Mouse (Mus musculus): ENCODE data around the gene Thsd4. TPM values are rescaled to one million over a fixed set of nuclear protein-coding genes. Genes with fewer than 3 reads are reported as not detected.

Gene Thsd4
- polyA plus RNA-seq, 1 experiment from 2014 or later, result 4.3 TPM

DNA sequence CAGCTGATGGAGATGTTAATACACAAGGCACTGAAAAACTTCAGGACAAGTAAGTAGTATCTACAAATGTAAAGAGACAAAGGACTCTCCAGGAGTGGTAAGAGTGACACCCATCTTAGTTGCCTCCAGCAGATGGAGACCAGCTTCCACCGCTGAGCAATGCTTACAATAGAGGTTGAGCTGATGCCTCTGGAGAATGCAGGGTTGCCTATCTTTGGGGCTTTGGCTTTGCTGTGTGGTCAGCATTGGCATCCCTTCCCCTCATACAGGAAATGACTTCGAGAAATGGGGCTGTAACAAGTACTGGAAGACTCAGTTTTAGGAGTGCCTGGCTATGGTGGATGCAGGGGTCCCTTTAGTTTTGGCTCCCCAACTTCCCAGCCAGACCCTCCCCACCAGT is 495.1 kb downstream of the Thsd4 start:
- no peak for ATAC-seq
- Histone ChIP-seq H3K27me3 (ENCODE audit: control insufficient read depth, insufficient read depth, low read depth, low read length) (no peaks in the 10 kb centered on the region), H3K36me3 (ENCODE audit: control insufficient read depth, insufficient read depth, low read length) (no peaks in the 10 kb centered on the region), H3K9ac (ENCODE audit: low read depth, low read length) (no peak overlapping the region), H3K27ac (ENCODE audit: low read length) (no peak overlapping the region), H3K4me3 (ENCODE audit: low read depth, low read length) (no peak overlapping the region), H3K4me1 (ENCODE audit: control insufficient read depth, insufficient read depth, low read length) (peaks cover 2% of the 10 kb centered on the region; the same call in 1 of the 2 replicates), H3K9me3 (replicated peaks; ENCODE audit: control insufficient read depth, low read length, poor library complexity, severe bottlenecking) (no peaks in the 10 kb centered on the region), H3K4me2 (ENCODE audit: low read length) (no peak overlapping the region)
- 92% methylated on average over 2 of the region's 2 CpGs for WGBS

DNA sequence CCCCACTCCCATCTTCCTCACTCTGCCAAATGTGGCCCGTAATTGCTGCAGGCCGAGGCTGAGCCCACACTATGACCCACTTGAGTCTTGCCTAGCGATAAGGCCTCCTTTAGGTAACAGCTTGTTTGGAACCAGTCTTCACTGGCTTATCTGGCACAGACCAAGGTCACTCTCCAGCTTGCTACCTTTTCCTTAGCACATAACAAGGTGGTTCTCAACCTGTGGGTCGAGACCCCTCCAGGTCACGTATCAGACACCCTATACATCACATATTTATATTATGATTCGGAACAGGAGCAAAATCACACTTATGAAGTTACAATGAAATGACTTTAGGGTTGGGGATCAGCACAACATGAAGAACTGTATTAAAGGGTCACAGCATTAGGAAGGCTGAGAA is 495.9 kb downstream of the Thsd4 start:
- Histone ChIP-seq H3K4me2 (ENCODE audit: low read length) (no peak overlapping the region), H3K36me3 (ENCODE audit: control insufficient read depth, insufficient read depth, low read length) (no peaks in the 10 kb centered on the region), H3K9me3 (replicated peaks; ENCODE audit: control insufficient read depth, low read length, poor library complexity, severe bottlenecking) (no peaks in the 10 kb centered on the region), H3K4me1 (ENCODE audit: control insufficient read depth, insufficient read depth, low read length) (peaks cover 2% of the 10 kb centered on the region; the same call in 1 of the 2 replicates), H3K27ac (ENCODE audit: low read length) (no peak overlapping the region), H3K9ac (ENCODE audit: low read depth, low read length) (no peak overlapping the region), H3K27me3 (ENCODE audit: control insufficient read depth, insufficient read depth, low read depth, low read length) (no peaks in the 10 kb centered on the region), H3K4me3 (ENCODE audit: low read depth, low read length) (no peak overlapping the region)
- WGBS, result 88% methylated on average over 6 of the region's 6 CpGs
- ATAC-seq, result no peak

DNA sequence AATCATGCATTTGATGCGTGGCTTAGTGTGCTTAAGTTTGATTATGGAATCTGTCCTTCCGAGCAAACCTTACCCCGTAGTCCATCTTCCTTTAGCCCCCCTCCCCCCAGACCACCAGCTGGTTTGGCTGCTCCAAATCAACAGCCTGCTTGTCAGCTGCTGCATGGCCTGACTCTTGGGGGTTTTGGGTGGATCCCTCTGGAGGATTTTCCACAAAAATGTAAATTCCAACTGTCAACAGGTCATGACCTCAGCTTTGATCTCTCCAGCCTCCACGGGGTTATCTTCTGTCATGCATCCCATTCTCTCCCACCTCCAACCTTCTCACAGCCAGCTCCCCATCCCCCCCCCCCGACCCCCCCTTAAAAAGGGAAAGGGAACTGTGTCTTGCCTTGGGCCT is 496.9 kb downstream of the Thsd4 start:
- Histone ChIP-seq H3K4me1 (ENCODE audit: control insufficient read depth, insufficient read depth, low read length) (peaks cover 2% of the 10 kb centered on the region; the same call in 1 of the 2 replicates), H3K27ac (ENCODE audit: low read length) (no peak overlapping the region), H3K4me2 (ENCODE audit: low read length) (no peak overlapping the region), H3K27me3 (ENCODE audit: control insufficient read depth, insufficient read depth, low read depth, low read length) (no peaks in the 10 kb centered on the region), H3K4me3 (ENCODE audit: low read depth, low read length) (no peak overlapping the region), H3K9me3 (replicated peaks; ENCODE audit: control insufficient read depth, low read length, poor library complexity, severe bottlenecking) (no peaks in the 10 kb centered on the region), H3K36me3 (ENCODE audit: control insufficient read depth, insufficient read depth, low read length) (no peaks in the 10 kb centered on the region), H3K9ac (ENCODE audit: low read depth, low read length) (no peak overlapping the region)
- no peak for ATAC-seq
- WGBS, result 12% methylated on average over 5 of the region's 5 CpGs

DNA sequence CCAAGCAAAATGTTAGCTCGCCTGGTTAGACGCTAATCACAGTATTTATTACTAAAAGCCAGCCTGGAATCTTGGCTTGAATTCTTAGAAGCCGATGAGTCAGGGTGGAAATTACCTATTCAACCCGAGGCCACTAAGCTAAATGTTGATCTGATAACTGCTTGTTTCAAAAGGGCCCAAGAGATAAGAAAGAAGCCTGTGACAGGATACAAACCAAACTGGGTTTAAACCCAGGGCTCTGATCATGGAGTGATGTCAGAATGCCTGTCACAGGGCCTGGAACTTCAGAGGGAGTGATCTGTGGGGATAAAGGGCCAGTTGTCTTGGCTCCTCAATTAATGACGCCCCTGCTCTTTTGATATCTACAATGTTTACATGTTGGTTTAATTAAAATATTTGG is 497.3 kb downstream of the Thsd4 start:
- H3K27me3 ChIP-seq (ENCODE audit: control insufficient read depth, insufficient read depth, low read depth, low read length), result no peaks in the 10 kb centered on the region
- no peak overlapping the region for H3K9ac ChIP-seq (ENCODE audit: low read depth, low read length)
- peaks cover 2% of the 10 kb centered on the region; the same call in 1 of the 2 replicates for H3K4me1 ChIP-seq (ENCODE audit: control insufficient read depth, insufficient read depth, low read length)
- 12% methylated on average over 5 of the region's 5 CpGs for WGBS
- no peak overlapping the region for H3K4me3 ChIP-seq (ENCODE audit: low read depth, low read length)
- H3K9me3 ChIP-seq (replicated peaks; ENCODE audit: control insufficient read depth, low read length, poor library complexity, severe bottlenecking), result no peaks in the 10 kb centered on the region
- H3K36me3 ChIP-seq (ENCODE audit: control insufficient read depth, insufficient read depth, low read length), result no peaks in the 10 kb centered on the region
- H3K27ac ChIP-seq (ENCODE audit: low read length), result no peak overlapping the region
- ATAC-seq, result no peak
- no peak overlapping the region for H3K4me2 ChIP-seq (ENCODE audit: low read length)

DNA sequence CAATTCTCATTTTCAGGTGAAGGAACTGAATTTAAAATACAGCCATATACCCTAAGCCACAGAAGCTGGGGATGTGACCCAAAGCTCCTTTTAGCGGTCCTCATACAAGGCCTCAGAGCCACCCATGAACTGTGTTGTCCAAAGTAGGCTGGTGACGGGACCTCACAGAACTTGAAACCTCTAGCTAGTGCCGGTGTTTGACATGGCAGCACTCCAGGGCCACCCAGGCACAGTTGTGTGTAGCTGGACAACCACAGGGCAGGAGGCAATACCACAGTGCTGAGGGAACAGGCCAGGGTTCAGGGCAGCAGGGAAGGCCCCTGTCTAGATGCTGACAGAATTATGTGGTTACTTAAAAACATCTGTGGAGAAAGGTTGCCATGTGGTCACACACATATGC is 499.5 kb downstream of the Thsd4 start:
- H3K4me2 ChIP-seq (ENCODE audit: low read length), result no peak overlapping the region
- H3K4me3 ChIP-seq (ENCODE audit: low read depth, low read length), result no peak overlapping the region
- H3K27ac ChIP-seq (ENCODE audit: low read length), result no peak overlapping the region
- no peak overlapping the region for H3K9ac ChIP-seq (ENCODE audit: low read depth, low read length)
- H3K9me3 ChIP-seq (replicated peaks; ENCODE audit: control insufficient read depth, low read length, poor library complexity, severe bottlenecking), result no peaks in the 10 kb centered on the region
- no peaks in the 10 kb centered on the region for H3K36me3 ChIP-seq (ENCODE audit: control insufficient read depth, insufficient read depth, low read length)
- ATAC-seq, result no peak
- H3K4me1 ChIP-seq (ENCODE audit: control insufficient read depth, insufficient read depth, low read length), result peaks cover 2% of the 10 kb centered on the region; the same call in 1 of the 2 replicates
- no peaks in the 10 kb centered on the region for H3K27me3 ChIP-seq (ENCODE audit: control insufficient read depth, insufficient read depth, low read depth, low read length)
- 78% methylated on average over 3 of the region's 3 CpGs for WGBS

DNA sequence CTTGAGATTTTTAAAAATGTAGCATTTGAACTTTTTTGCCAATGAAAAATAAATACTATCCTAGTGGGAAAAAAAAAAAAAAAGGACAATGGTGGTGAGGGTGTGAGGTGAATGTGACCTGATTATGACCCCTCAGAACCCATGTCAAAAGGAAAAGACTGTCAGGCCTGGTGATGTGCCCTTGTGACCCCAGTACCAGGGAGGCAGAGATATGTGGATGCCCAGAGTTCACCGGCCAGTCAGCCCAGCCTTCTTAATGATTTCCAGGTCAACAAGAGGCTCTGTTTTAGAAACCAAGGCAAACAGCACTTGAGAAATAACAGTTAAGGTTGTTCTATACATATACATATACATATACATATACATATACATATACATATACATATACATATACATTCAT is 501.4 kb downstream of the Thsd4 start:
- Histone ChIP-seq H3K9me3 (replicated peaks; ENCODE audit: control insufficient read depth, low read length, poor library complexity, severe bottlenecking) (no peaks in the 10 kb centered on the region), H3K4me1 (ENCODE audit: control insufficient read depth, insufficient read depth, low read length) (peaks cover 2% of the 10 kb centered on the region; the same call in 1 of the 2 replicates), H3K27me3 (ENCODE audit: control insufficient read depth, insufficient read depth, low read depth, low read length) (no peaks in the 10 kb centered on the region), H3K27ac (ENCODE audit: low read length) (no peak overlapping the region), H3K36me3 (ENCODE audit: control insufficient read depth, insufficient read depth, low read length) (no peaks in the 10 kb centered on the region), H3K4me2 (ENCODE audit: low read length) (no peak overlapping the region), H3K4me3 (ENCODE audit: low read depth, low read length) (no peak overlapping the region), H3K9ac (ENCODE audit: low read depth, low read length) (no peak overlapping the region)
- 88% methylated on average over 1 of the region's 1 CpGs for WGBS
- ATAC-seq, result no peak

DNA sequence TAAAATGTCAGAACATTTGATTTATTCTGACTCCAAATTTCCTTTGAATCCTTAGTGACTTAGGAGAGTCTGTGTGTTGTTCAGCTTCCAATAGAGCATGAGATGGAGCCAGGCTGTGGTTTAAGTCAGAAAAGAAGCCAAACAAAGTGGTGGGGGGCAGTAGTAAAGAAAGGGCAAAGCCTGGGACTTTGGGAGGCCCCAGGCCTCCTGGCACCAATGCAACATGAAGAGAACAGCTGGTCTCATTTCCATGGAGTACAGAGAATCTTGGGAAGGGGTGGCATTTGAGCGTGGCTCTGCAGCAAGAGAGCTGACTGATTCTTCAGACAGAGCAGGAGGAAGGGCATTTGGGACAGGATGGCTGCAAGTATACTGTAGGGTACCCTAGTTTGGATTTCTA is 511.6 kb downstream of the Thsd4 start:
- Histone ChIP-seq H3K27ac (ENCODE audit: low read length) (no peak overlapping the region), H3K4me2 (ENCODE audit: low read length) (no peak overlapping the region), H3K4me3 (ENCODE audit: low read depth, low read length) (no peak overlapping the region), H3K4me1 (ENCODE audit: control insufficient read depth, insufficient read depth, low read length) (no peaks in the 10 kb centered on the region), H3K27me3 (ENCODE audit: control insufficient read depth, insufficient read depth, low read depth, low read length) (no peaks in the 10 kb centered on the region), H3K9me3 (replicated peaks; ENCODE audit: control insufficient read depth, low read length, poor library complexity, severe bottlenecking) (no peaks in the 10 kb centered on the region), H3K36me3 (ENCODE audit: control insufficient read depth, insufficient read depth, low read length) (no peaks in the 10 kb centered on the region), H3K9ac (ENCODE audit: low read depth, low read length) (no peak overlapping the region)
- no peak for ATAC-seq
- 52% methylated on average over 1 of the region's 1 CpGs for WGBS

DNA sequence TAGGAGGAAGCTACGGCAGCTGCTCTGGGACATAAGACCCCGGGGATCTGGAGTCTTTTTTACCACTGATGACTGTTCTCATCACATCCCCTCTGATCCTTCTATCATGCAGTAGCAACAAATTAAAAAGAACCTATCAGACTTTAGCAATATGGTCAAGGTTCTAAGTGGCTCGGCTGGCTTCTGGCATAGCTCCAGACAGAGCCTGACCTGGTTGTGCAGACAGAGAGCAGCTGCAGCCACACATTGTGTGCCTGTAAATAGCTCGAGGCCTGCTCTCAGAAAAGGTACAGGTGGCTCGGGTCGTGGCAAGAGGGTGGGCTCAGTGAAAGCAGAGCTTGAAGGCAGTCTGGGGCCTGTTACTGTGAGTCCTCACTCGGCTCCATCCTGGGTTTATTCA is 512.9 kb downstream of the Thsd4 start:
- no peak overlapping the region for H3K4me3 ChIP-seq (ENCODE audit: low read depth, low read length)
- WGBS, result 57% methylated on average over 7 of the region's 7 CpGs
- no peaks in the 10 kb centered on the region for H3K27me3 ChIP-seq (ENCODE audit: control insufficient read depth, insufficient read depth, low read depth, low read length)
- no peak overlapping the region for H3K27ac ChIP-seq (ENCODE audit: low read length)
- no peak overlapping the region for H3K4me2 ChIP-seq (ENCODE audit: low read length)
- H3K4me1 ChIP-seq (ENCODE audit: control insufficient read depth, insufficient read depth, low read length), result no peaks in the 10 kb centered on the region
- no peaks in the 10 kb centered on the region for H3K36me3 ChIP-seq (ENCODE audit: control insufficient read depth, insufficient read depth, low read length)
- no peaks in the 10 kb centered on the region for H3K9me3 ChIP-seq (replicated peaks; ENCODE audit: control insufficient read depth, low read length, poor library complexity, severe bottlenecking)
- ATAC-seq, result no peak
- H3K9ac ChIP-seq (ENCODE audit: low read depth, low read length), result no peak overlapping the region

DNA sequence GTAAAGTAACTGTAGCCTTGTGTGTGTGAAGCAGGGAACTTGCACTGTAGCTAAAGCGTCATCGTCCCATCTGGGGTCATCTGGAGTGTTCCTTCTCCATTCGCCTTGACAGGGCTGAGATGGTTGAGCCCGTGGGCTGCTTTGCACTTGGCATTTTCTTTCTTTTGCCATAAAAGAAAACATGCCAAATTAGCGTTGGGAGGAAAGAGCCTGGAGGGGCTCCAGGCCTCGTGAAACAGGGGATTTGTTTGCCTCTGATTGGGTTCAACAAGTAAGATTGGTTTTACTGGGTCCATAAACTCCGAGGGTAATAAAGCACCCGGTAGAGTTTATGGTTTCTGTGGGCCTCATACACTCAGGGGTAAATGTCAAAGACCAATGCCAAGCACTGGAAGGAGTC is 519.5 kb downstream of the Thsd4 start:
- no peaks in the 10 kb centered on the region for H3K9me3 ChIP-seq (replicated peaks; ENCODE audit: control insufficient read depth, low read length, poor library complexity, severe bottlenecking)
- no peak overlapping the region for H3K27ac ChIP-seq (ENCODE audit: low read length)
- WGBS, result 83% methylated on average over 8 of the region's 8 CpGs
- no peak overlapping the region for H3K4me3 ChIP-seq (ENCODE audit: low read depth, low read length)
- H3K4me2 ChIP-seq (ENCODE audit: low read length), result no peak overlapping the region
- no peaks in the 10 kb centered on the region for H3K36me3 ChIP-seq (ENCODE audit: control insufficient read depth, insufficient read depth, low read length)
- no peaks in the 10 kb centered on the region for H3K4me1 ChIP-seq (ENCODE audit: control insufficient read depth, insufficient read depth, low read length)
- H3K9ac ChIP-seq (ENCODE audit: low read depth, low read length), result no peak overlapping the region
- no peaks in the 10 kb centered on the region for H3K27me3 ChIP-seq (ENCODE audit: control insufficient read depth, insufficient read depth, low read depth, low read length)
- no peak for ATAC-seq

DNA sequence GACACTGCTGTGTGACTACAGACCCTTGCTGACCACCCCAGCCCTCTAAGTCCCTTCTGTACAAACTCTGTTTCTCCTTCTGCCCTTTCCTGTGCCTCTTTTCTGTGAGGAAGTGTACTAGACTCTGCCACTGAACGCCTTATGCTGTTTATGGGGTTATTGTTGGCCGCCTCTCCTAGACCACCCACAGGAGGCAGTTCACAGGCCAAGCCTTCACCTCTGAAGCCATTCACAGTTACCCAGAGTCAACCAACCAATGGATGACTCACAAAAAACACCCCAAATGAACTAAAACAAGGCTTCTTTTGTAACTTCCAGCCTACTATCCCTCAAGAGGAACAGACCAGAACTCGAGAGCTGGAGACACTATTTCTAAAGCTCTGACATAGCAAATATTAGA is 520.4 kb downstream of the Thsd4 start:
- Histone ChIP-seq H3K4me3 (ENCODE audit: low read depth, low read length) (no peak overlapping the region), H3K36me3 (ENCODE audit: control insufficient read depth, insufficient read depth, low read length) (no peaks in the 10 kb centered on the region), H3K9ac (ENCODE audit: low read depth, low read length) (no peak overlapping the region), H3K4me1 (ENCODE audit: control insufficient read depth, insufficient read depth, low read length) (no peaks in the 10 kb centered on the region), H3K27ac (ENCODE audit: low read length) (no peak overlapping the region), H3K9me3 (replicated peaks; ENCODE audit: control insufficient read depth, low read length, poor library complexity, severe bottlenecking) (no peaks in the 10 kb centered on the region), H3K27me3 (ENCODE audit: control insufficient read depth, insufficient read depth, low read depth, low read length) (no peaks in the 10 kb centered on the region), H3K4me2 (ENCODE audit: low read length) (no peak overlapping the region)
- no peak for ATAC-seq
- WGBS, result 69% methylated on average over 3 of the region's 3 CpGs
